9 mouse cellular contexts compared by ENCODE assay signal in the genomic region with DNA sequence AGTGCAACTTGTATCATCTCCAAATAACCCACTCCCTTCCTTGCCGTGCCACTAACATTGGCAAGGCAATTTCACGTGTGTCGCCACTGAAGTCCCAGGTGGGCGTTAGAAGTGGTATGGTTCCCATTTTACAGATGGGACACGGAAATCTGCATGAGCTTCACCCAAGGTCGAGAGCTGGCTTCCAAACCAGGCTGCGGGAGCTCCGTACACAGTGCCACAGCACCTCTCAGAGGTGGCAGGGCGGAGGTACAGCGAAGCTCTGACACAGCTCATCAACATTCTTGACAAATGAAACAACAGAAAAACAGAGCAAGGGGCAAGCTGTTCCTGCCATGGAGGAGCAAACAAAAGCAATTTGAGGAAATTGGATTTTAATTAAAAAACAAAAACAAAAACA.
DNase-seq lines count a peak whose midpoint lies in the region; TF ChIP-seq lines count a peak whose summit lies in the region.
"Had no signal": no experiment of that assay in that cellular context is flagged by ENCODE, and none has a peak within 500 bp of the region (broad histone marks: within the 10 kb centered on the region; RNA-seq: fewer than 3 reads in every experiment).

No protein-coding gene starts in this region.

- TF ChIP-seq EP300 in heart, adult 2 months (IDR thresholded peaks at IDR 0.05; ENCODE audit: insufficient read depth, low read depth, low read length), result no peak

- intact Hi-C loops in heart, adult 2 months (cut with DNase I), result no loop called here
- intact Hi-C loops in heart, postnatal 25 days (cut with DNase I), result no loop called here

- no peak for TF ChIP-seq POLR2A in heart, adult 2 months (IDR thresholded peaks at IDR 0.05; ENCODE audit: insufficient read depth, low read depth, low read length)
- TF ChIP-seq POLR2A in thymus, adult 2 months (IDR thresholded peaks at IDR 0.05; ENCODE audit: control insufficient read depth, extremely low read depth, insufficient read depth, low read length, poor library complexity), result no peak

- H3K27me3 ChIP-seq in heart, adult 2 months (ENCODE audit: control insufficient read depth, insufficient read depth, low read length), result no peaks in the 10 kb centered on the region
- no peaks in the 10 kb centered on the region for H3K27me3 ChIP-seq in thymus, adult 2 months (ENCODE audit: control insufficient read depth, insufficient read depth, low read length)

- no peak overlapping the region for H3K27ac ChIP-seq in heart, adult 2 months
- H3K27ac ChIP-seq in thymus, adult 2 months (ENCODE audit: control insufficient read depth, insufficient read depth, low read length), result no peak overlapping the region
- H3K27ac ChIP-seq: liver, embryonic 15.5 days had no signal

- peak in 1 of 2 experiments; percentile 8 for DNase-seq in heart, adult 2 months
- no peak for DNase-seq in heart, postnatal 25 days (ENCODE audit: low spot score)
- DNase-seq in thymus, adult 2 months, result peak; percentile 6
- no peak for DNase-seq in thymus, postnatal 10 days (ENCODE audit: low spot score in 2 of 2)
- peak; percentile 44 for DNase-seq in embryo, embryonic 9.5 days (ENCODE audit: extremely low spot score)
- peak; percentile 15 to 31 for DNase-seq in kidney, postnatal 4 days
- peak; percentile 54 for DNase-seq in retina, postnatal 1 day
- DNase-seq in natural killer cell, adult 2 months (ENCODE audit: low spot score in 2 of 2), result no peak

- no peaks in the 10 kb centered on the region for H3K36me3 ChIP-seq in heart, adult 2 months (ENCODE audit: control insufficient read depth, insufficient read depth, low read length)
- no peaks in the 10 kb centered on the region for H3K36me3 ChIP-seq in thymus, adult 2 months (ENCODE audit: control insufficient read depth, insufficient read depth, low read length)
- H3K36me3 ChIP-seq: liver, embryonic 15.5 days had no signal

- no peaks in the 10 kb centered on the region for H3K79me2 ChIP-seq in heart, adult 2 months (replicated peaks; ENCODE audit: control insufficient read depth, insufficient read depth, low read length)

- H3K9ac ChIP-seq in heart, adult 2 months (ENCODE audit: low read depth, low read length), result no peak overlapping the region
- H3K9ac ChIP-seq: liver, embryonic 15.5 days had no signal

- TF ChIP-seq CTCF in heart, adult 2 months (IDR thresholded peaks at IDR 0.05), result peak; percentile 57
- no peak for TF ChIP-seq CTCF in thymus, adult 2 months (IDR thresholded peaks at IDR 0.05; ENCODE audit: borderline replicate concordance, control insufficient read depth, extremely low read depth, insufficient read depth, low read length, poor library complexity)

- no peaks in the 10 kb centered on the region for H3K4me1 ChIP-seq in heart, adult 2 months (ENCODE audit: control insufficient read depth, insufficient read depth, low read length)
- H3K4me1 ChIP-seq in thymus, adult 2 months (replicated peaks; ENCODE audit: control insufficient read depth, insufficient read depth, low read length), result no peaks in the 10 kb centered on the region
- H3K4me1 ChIP-seq: liver, embryonic 15.5 days had no signal

- WGBS in heart, adult 2 months, result 55% methylated on average over 10 of the region's 10 CpGs
- 71% methylated on average over 10 of the region's 10 CpGs for WGBS in thymus, adult 2 months

- no peak overlapping the region for H3K4me3 ChIP-seq in heart, adult 2 months
- no peak overlapping the region for H3K4me3 ChIP-seq in thymus, adult 2 months (ENCODE audit: control insufficient read depth, insufficient read depth, low read length)
- H3K4me3 ChIP-seq: liver, embryonic 15.5 days had no signal

Comparison
In these comparisons a context has a peak if more than half of its experiments do, and no peak if none do; other contexts are left out.
1. DNase-seq: peak in thymus, adult 2 months (single experiment), embryo, embryonic 9.5 days (single experiment), kidney, postnatal 4 days (2 of 2) and retina, postnatal 1 day (single experiment); none in heart, postnatal 25 days (single experiment), thymus, postnatal 10 days (0 of 2) and natural killer cell, adult 2 months (0 of 2).